Mouse (Mus musculus) MEL-GATA-1-ER (cell line): ENCODE data around the gene Fbxl3.

Experiments used
- DNase-seq: peaks from one replicate; pipeline ENCODE4 v3.0.0-alpha.2; 2012; ENCODE audit warnings: low read depth; ENCODE audit errors: extremely low read depth

Gene Fbxl3

GRCm38 (mm10) chr14:103046677-103047076 is 52.7 kb downstream of the Fbxl3 start, which contains the start of gene Acod1:
Acod1 (plus strand) TSS chr14:103046977.
- DNase-seq = no peak

DNA sequence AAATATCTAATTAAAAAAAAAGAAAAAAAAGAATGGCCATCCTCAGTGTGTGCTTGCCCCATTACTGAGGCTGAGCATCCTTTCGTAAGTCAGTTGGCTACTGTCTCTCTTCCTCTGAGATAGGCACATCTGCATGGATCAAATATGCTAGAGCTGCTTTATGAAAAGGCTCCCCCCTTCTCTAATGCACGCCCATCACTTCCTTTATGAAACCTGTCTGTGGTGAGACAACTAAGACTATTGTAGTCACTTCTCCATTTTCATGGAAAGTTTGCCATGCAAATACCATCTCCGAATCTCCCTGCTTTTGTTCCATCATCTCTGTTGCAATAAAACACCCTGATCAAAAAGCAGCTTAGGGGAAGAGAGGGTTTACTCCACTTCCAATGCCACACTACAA is 62.4 kb downstream of the Fbxl3 start:
- DNase-seq = no peak

DNA sequence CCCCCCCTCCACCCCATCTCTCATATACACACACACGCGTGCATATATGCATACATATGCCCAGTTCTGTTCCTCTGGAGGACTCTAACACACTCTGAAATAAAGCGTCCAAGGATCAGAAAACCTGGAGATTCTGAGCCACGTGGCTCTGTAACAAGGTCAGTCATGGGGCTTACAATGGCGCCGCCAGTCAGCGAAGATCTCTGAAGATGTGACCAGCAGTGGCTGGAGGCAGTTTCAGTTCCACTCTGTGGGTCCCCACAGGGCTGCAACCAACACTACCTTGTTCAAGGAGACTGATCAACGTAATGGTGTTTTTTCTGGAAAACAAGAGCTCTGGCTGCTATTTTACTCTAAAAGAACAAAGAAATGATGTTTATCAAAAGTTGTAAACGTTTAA is 65.3 kb downstream of the Fbxl3 start:
- no peak for DNase-seq

DNA sequence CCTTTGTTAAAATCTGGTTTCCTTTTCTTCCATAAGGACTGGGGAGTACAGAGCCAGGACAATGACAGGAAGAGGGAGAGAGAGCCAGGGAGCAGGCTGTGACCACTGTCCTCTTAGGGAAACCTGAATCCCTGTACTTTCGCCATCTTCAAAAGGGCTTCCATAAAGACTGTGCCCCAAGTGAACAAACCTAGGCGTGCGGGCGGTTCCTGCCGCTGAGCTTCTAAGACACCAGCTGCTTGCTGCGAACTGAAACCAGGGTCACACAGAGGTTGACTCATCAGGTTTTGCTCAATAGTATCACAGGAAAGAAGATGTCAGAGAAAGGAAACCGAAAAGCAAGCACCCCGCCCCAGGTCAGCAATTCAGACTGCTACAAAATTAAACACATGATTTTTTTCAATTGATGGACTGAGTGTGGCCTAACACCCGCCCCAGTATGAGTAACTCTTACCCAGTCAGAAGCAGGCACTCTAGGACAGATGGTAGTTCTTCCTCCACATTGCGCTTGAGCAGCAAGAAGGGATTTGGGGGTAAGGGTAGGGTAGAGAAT is 66.0 kb downstream of the Fbxl3 start:
- no peak for DNase-seq
